8 mouse cellular contexts compared by ENCODE assay signal in genomic region chr7:99304949-99305372, GRCm38 (mm10). TPM values are rescaled to one million over a fixed set of nuclear protein-coding genes. Genes with fewer than 3 reads are reported as not detected.
DNase-seq lines count a peak whose midpoint lies in the region; TF ChIP-seq lines count a peak whose summit lies in the region.
"Had no signal": no experiment of that assay in that cellular context is flagged by ENCODE, and none has a peak within 500 bp of the region (broad histone marks: within the 10 kb centered on the region; RNA-seq: fewer than 3 reads in every experiment).

No protein-coding gene starts in this region.

- H3K9me3 ChIP-seq in forebrain, embryonic 10.5 days: no peaks in the 10 kb centered on the region

- peaks cover 10% of the 10 kb centered on the region for H3K79me2 ChIP-seq in myocyte (ENCODE audit: control insufficient read depth, insufficient read depth)

- peak overlapping the region; percentile 78 for H3K27ac ChIP-seq in forebrain, embryonic 10.5 days

- no peaks in the 10 kb centered on the region for H3K36me3 ChIP-seq in forebrain, embryonic 10.5 days (replicated peaks)
- no peaks in the 10 kb centered on the region for H3K36me3 ChIP-seq in myocyte (ENCODE audit: control insufficient read depth, insufficient read depth)

- peak; percentile 98 for DNase-seq in Muller cell, postnatal 12 days (ENCODE audit: inconsistent ontology term)
- DNase-seq in adrenal gland, postnatal 36 days: peak; percentile 95 to 98
- DNase-seq in forebrain, embryonic 10.5 days (ENCODE audit: extremely low spot score, low spot score): no peak
- peak; percentile 62 for DNase-seq in heart, postnatal 4 days
- peak; percentile 43 to 54 for DNase-seq in left cerebral cortex, postnatal 14 days (ENCODE audit: low spot score in 2 of 2)
- no peak for DNase-seq in thymus, postnatal 0 days (ENCODE audit: low spot score)

- TF ChIP-seq POLR2A in myocyte (IDR thresholded peaks at IDR 0.05; ENCODE audit: insufficient read length, low read depth): peak; percentile 40

- H3K27me3 ChIP-seq in forebrain, embryonic 10.5 days (ENCODE audit: poor library complexity, severe bottlenecking): peaks cover 4% of the 10 kb centered on the region; the same call in 1 of the 2 replicates
- no peaks in the 10 kb centered on the region for H3K27me3 ChIP-seq in myocyte (ENCODE audit: control insufficient read depth, insufficient read depth, insufficient read length)

- H3ac ChIP-seq in myocyte (ENCODE audit: control insufficient read depth, insufficient read length): no peak overlapping the region

- intact Hi-C loops in left cerebral cortex, postnatal 14 days (cut with DNase I): no loop called here

- H3K4me1 ChIP-seq in forebrain, embryonic 10.5 days: peaks cover 73% of the 10 kb centered on the region

- H3K4me3 ChIP-seq in forebrain, embryonic 10.5 days: no peak overlapping the region
- no peak overlapping the region for H3K4me3 ChIP-seq in myocyte

- peak overlapping the region; percentile 81 for H3K4me2 ChIP-seq in myocyte (ENCODE audit: low read depth)

- 62% methylated on average over 5 of the region's 5 CpGs for WGBS in forebrain, embryonic 10.5 days

TF ChIP-seq in myocyte, 11 proteins besides CTCF, POLR2A, EP300 and RAD21:
- TF ChIP-seq POLR2AphosphoS2 (IDR thresholded peaks at IDR 0.05; ENCODE audit: insufficient read length, low read depth) (no peak), REST (IDR thresholded peaks at IDR 0.05; ENCODE audit: insufficient read depth, insufficient read length) (no peak), MYOD1 (IDR thresholded peaks at IDR 0.05; ENCODE audit: control insufficient read depth in 1 of 3, insufficient read length in 2 of 3, low read depth in 2 of 3) (peak in 2 of 3 experiments; percentile 66 to 79), USF1 (IDR thresholded peaks at IDR 0.05; ENCODE audit: low read depth) (peak; percentile 45), CEBPB (IDR thresholded peaks at IDR 0.05; ENCODE audit: insufficient read depth, poor library complexity, severe bottlenecking) (no peak), E2F4 (IDR thresholded peaks at IDR 0.05; ENCODE audit: insufficient read depth) (no peak)
TF ChIP-seq in myocyte: peak in this region for 2.

RNA-seq across cellular contexts. Expression of gene Map6, which starts 37.7 kb away (rescaled TPM):
- total RNA-seq in adrenal gland, postnatal 36 days (2021): 1 to 10 TPM; 7.6 to 7.9 TPM
- 14.8 and 18.0 TPM in 2 replicates for polyA plus RNA-seq in forebrain, embryonic 10.5 days (2016; fragmentation: Nextera tagmentation; extraction: Ambion mirVana)
- total RNA-seq in heart, postnatal 4 days (2021): 1 to 10 TPM; 4.6 to 4.8 TPM
- total RNA-seq in left cerebral cortex, postnatal 14 days (2021): 100 to 1,000 TPM; 182 to 190 TPM
- 35.1 TPM for polyA plus RNA-seq in myocyte (2012; fragmentation: generic; extraction: Trizol)
- polyA plus RNA-seq in thymus, postnatal 0 days (2015; fragmentation: Nextera tagmentation; extraction: Ambion mirVana): 0.35 and 0.84 TPM in 2 replicates
- total RNA-seq: liver, adult 2 months had no signal

RNA-seq across cellular contexts. Expression of gene Serpinh1, which starts 48.1 kb away (rescaled TPM):
- 100 to 1,000 TPM; 266 to 469 TPM for total RNA-seq in adrenal gland, postnatal 36 days (2021)
- polyA plus RNA-seq in forebrain, embryonic 10.5 days (2016; fragmentation: Nextera tagmentation; extraction: Ambion mirVana): 825 and 923 TPM in 2 replicates
- 100 to 1,000 TPM; 557 to 601 TPM for total RNA-seq in heart, postnatal 4 days (2021)
- 10 to 100 TPM; 49.7 to 52.2 TPM for total RNA-seq in left cerebral cortex, postnatal 14 days (2021)
- 1,713 TPM for polyA plus RNA-seq in myocyte (2012; fragmentation: generic; extraction: Trizol)
- polyA plus RNA-seq in thymus, postnatal 0 days (2015; fragmentation: Nextera tagmentation; extraction: Ambion mirVana): 73.2 and 96.8 TPM in 2 replicates

Comparison
In these comparisons a context has a peak if more than half of its experiments do, and no peak if none do; other contexts are left out.
1. DNase-seq: peak in Muller cell, postnatal 12 days (single experiment), adrenal gland, postnatal 36 days (2 of 2), heart, postnatal 4 days (single experiment) and left cerebral cortex, postnatal 14 days (2 of 2); none in forebrain, embryonic 10.5 days (single experiment) and thymus, postnatal 0 days (single experiment).
2. RNA of gene Map6, which starts 37.7 kb away (total RNA-seq): 182 to 190 TPM in left cerebral cortex, postnatal 14 days; 7.6 to 7.9 TPM in adrenal gland, postnatal 36 days and 4.6 to 4.8 TPM in heart, postnatal 4 days; every median in the first group is over 10 times any median in the second.
3. RNA of gene Serpinh1, which starts 48.1 kb away (total RNA-seq): 557 to 601 TPM in heart, postnatal 4 days and 266 to 469 TPM in adrenal gland, postnatal 36 days; 49.7 to 52.2 TPM in left cerebral cortex, postnatal 14 days; every median in the first group is over 4 times any median in the second.